Mouse (Mus musculus) ZHBTc4 (cell line): ENCODE measurements at regions not wholly inside any gene's neighbourhood (a gene's known extent, or its start where the extent isn't known, plus 50 kb on each side); places are given as distances from the start of the nearest gene placed in this dataset.

Source experiments
- DNase-seq: peaks from one replicate; pipeline ENCODE4 v3.0.0-alpha.2; 2011; ENCODE audit warnings: low read depth, low spot score

DNA sequence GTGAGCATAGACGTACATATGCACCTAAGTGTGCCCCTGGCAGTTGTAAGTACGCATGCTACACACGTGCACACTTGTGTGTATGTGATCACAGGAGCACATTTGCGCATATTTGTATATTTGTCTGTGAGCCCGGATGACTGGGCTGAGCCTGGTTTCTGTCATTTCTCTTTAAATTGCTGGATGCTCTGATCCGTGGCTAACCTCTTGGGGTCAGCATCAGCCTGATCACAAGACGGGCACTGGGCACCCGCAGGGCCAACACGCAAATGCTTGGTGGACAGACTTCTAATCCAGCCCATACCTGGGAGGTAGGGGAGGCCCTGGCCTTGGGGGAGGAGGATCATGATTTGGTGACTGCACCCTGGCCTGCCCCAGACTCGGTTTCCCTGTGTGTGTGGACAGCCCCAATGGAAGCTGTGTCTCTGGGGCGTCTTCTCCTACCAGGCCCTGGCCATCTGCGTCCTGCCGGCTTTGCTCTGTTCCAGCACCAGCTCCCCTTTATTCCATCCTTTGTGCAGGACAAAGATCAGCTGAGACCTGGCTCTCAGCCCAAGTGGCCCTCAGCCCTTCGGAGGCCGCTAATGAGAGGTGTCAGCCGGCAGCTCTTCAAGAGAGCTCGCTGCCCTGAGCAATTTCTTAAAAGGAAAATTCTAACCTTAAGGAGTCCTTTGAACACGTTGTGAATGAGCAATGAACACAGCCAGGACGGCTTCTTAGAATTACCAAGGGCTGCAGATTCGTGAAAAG lies 155.0 kb upstream of the A530016L24Rik start:
- no peak for DNase-seq

DNA sequence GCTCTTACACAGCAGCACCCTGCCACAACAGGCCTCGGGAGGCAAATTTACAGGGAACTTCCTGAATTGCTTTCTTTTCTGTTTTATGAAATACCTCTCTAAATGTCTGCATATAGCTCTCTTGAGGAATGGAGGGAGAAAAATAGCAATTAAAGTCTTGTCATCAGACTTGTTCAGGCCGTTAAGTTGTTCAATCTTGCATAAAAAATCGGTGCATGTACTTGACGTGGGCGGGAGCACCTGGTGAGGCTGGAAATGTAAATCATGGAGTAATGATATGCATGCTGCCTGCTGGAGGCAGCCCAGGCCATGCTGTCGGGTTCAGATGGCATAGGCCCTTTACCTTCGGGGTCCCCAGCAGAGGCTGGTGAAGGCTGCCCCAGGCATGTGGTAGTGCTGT lies 153.6 kb upstream of the A530016L24Rik start:
- DNase-seq = no peak

DNA sequence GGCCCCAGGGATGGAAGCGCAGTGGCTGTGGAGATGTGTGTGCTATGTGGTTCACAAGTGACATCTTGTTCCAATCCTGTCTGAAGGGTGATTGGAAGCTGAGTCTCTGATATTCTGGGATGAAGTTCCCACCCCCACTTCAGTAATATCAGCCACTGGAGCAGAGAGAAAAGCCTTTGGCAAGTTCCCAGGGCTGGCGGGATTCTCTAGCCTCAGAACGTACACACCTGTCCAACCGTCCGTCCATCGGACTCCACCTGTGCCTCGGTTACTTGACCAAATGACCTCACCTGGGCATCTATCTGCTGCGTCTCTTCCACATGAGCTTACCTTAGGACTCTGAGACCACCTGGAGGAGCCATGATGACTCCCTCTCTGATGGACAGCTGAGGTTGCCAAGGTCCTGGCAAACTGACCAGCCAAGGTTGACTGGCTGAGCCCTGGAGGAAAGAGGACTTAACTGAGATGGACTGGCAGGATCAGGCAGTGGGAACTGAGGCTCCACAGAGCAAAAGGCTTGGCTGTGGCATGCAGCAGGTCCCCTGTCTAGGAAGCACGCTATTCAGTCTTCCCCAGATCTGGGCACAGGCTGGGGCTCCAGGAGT lies 152.5 kb upstream of the A530016L24Rik start:
- DNase-seq = no peak

DNA sequence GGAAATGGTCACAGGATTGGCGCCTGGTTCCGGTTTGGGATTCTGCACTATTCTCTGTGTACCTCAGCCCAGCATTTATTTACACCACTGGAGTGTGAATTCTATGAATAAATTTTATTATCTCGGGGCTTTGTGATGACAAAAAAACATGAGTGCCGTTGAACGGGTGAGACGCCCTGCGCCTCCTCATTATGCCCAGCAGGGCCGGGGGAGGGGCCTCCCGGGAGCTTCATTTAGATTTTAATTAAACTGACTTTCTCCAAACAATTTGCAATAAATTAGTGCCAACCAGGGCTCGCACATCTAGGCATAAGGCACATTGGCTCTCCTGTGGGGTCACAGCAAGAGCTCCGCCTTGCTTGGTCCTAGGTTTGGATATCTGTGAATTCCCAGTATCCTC lies 151.8 kb upstream of the A530016L24Rik start:
- no peak for DNase-seq

DNA sequence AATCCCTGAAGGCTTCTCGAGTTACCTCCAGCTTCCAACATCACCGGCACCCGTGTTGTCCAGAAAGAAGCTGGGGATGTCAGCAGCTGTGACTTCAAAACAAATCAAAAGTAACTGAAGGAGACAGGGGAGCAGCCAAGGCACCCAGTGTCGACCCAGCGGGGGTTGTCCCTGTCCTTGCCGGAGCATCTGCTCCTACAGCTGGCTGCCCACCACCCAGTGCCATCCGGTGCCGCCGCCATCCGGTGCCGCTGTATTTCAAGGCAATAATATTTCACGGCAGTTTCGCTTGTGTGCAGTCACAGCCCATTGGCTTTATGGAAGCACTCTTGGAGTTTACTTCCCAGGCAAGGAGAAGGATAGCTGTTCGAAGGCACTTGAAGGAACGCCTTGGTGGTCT lies 150.3 kb upstream of the A530016L24Rik start:
- DNase-seq = no peak

DNA sequence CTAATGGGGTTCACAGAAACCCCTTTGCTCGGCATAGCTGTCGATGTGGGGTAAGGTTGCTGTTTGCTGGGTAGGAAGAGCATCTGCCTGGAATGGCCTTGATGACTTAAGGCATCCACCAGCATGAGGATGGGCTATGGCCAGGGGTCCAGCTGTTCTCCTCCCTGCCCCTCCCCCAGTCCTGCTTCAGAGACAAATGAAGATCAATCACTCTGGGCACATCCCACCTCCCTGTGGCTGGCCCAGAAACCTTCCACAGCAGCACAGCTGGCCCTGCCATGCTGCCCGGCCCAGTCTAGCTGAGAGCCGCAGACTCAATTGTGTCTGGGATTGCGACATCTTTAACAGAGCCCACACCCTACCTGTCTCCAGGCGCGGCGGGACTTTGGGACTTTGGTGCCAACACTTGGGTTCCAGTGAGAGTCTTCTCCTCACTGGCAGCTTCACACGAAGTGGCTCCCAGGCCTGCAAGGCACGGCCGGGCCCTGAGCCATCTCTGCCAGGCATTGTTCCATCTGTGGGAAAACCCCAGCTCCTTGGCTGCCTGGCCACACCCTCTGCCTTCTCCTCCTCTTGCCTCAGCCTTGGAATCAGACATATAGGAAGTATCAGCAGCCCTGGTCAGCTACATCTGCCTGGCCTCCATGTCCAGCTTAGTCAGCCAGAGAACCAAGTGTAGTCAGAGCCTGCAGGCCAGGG lies 149.6 kb upstream of the A530016L24Rik start:
- no peak for DNase-seq

DNA sequence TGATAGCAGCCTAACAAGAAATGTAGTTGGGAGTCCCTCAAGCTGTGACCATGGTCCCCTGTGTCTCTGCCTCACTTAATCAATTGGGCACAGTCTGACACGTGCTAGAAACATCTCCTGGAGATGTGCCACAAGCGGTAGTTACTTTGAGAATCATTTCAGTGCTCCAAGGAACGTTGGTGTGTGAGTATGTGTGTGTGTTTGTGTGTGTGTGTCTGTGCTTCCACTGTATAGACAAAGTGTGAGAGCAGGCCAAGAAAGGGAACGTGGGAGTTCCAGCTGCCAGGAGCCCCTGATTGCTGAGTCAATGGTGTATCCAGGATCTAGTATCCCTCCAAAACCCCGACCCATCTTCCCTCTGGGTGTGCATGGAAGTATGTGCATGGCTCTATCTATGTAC lies 149.0 kb upstream of the A530016L24Rik start:
- no peak for DNase-seq

DNA sequence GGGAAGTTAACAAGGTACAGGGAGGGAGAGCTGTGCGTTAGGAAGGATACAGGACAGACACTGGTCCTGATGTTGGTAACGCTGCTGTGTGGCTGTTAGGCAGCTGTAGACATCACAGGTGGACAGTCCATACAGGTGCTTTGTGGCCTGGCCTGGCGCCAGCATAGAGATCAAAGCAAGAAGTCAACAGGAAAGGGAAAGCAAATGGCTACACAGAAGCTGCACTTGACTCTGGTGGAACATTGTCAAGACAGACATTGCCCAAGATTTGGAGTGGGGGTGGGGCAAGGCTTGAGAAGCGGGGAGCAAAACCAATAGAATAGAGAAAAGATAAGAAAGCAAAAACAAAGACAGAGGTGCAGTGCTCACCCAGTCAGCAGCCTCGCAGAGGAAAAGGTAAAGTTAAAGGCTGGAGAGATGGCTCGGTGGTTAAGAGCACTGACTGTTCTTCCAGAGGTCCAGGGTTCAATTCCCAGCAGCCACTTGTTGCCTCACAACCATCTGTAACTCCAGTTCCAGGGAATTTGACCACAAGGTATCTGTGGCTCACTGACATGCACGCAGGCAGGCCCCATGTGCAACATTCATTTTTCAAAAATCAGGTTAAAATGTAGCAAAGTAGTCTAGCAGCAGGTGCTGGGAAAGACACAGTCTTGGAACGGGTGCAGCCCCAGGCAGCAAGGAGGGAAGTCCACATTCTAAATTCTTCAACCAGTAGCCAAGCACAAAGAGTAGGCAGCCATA lies 147.3 kb upstream of the A530016L24Rik start:
- DNase-seq = no peak

DNA sequence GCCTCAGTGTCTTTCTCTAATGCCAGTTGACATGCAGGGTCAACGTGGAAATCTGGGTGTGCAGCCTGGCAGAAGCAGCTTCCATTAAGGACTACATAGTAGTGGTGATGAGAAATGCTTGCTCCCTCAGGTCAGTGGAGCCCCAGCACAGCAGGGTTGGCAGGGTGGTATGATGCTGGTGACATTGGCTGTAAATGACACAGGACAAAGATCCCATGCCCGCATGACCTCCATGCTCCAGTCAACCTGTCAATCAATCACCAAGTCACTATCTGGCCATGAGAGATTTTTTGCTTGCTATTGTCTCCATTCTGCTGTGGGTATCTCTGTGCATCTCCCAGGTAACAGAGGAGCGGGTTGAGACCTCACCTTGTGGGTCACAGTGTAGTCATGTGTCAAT lies 146.2 kb upstream of the A530016L24Rik start:
- no peak for DNase-seq

DNA sequence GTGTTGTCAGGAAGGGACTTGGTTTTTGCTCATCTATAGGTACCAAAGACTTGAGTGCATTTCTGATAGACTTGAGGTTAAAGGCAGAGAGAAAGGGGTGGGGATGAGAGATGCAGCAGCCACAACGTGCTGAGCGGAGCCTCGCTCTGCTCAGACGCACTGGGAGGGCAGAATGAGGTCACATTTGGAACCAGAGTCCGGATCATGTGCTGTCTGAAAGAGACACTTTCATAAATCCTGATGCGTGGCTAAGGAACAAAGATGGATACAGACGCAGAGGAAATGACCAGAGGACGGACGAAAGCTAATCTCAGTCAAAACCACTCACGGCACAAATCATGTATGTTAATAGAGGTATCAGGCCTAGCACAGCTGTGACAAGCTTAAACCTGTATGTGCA lies 145.0 kb upstream of the A530016L24Rik start:
- DNase-seq = no peak

DNA sequence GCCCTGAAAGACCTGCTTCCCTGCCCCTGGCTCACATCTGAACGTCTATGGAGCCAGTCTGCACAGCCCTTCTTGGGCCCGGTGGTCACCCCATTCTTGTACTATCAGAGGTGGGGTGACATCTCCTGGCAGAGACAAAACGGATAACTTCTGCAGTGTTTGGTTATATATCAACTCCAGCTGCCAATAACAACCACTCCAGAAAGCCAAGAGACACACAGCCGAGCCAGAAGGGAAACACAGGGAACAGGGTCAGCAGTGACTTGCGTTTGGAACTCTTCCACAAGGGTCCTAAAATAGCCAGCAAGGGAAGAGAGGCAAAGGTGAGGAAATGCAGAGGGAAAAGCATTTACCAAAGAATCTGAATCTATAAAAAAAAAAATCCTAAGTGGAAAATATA lies 143.5 kb upstream of the A530016L24Rik start:
- DNase-seq = no peak

DNA sequence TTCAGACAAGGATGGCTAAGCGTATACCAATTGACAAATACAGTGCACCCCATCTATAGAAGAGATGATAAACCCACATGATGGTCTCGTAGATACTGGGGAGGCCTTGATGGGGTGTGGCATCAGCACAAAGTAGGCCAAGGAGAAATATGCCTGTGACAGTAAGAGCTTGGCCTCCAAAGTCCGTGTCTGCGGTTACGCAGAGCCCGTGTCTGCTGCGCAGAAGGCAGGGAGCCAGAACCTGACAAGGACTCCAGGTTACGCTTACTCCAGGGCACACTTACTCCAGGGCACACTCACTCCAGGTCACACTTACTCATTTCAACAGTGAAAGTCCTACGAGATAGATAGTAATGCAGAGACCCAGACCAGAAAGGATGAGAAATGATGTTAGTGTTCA lies 141.1 kb upstream of the A530016L24Rik start:
- no peak for DNase-seq

DNA sequence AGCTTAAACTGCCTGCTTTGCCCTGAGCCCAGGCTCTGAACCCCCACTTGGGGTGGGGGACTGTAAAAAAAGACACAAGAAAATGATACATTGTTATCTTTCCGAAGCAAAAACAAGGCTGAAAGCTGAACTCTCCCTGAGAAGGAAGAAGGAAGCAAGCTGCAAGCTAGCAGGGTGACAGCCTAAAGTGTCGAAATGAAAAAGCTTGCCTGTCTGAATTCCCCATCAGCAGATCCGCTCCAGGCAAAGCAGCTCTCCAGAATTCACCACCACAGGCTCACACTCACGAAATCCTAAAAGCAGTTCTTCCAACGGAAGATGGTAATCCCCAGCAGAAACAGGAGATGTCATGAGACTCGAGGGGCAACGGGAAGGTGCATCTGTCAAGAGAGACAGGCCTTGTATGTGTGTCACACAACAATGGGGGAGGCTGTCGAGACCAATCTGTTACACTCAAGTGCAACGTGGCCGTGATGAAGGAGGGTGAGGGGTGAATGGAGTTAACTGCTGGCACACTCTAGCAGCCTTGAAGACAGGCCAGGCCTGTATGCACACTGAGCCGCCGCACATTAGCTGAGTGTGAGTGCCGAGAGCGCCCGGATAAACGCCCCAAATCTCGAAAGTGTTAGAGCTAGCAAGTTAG lies 139.5 kb upstream of the A530016L24Rik start:
- no peak for DNase-seq

DNA sequence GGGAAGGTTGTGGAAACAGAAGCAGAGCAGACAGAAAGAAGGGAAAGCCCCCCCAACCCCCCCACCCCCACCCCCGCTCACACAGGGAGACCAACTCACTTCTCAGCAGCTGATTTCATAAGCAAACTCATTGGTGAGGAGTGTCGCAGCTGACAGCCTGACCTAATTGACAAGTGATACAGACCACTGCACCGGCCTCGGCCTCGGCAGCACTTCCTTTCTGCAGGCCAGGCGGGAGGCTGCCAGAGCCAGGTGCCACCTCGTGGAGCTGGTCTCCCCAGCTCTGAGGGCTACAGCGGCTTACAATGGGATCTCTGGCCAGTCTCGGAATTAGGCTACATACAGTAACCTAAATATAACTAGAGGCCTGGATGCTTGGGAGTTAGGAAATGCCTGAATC lies 138.5 kb upstream of the A530016L24Rik start:
- no peak for DNase-seq

DNA sequence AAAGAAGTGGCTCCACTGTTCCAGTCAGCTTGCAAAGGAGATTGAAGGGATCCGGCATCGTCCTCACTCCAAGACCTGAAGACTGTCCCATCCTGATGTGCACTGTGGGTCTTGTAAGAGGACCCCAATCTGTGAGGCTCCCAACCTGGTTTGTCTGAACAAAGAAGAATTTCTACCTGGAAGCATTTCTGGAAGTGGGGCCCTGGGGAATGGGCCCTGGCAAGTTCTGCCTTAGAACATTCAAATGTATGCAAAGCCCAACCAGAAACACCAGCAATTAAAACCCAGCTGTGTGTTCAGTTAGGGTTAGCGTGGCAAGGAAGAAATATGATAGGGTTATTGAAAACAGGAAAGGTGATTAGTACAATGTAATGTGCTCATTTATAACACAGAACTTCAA lies 125.9 kb upstream of the A530016L24Rik start:
- no peak for DNase-seq

DNA sequence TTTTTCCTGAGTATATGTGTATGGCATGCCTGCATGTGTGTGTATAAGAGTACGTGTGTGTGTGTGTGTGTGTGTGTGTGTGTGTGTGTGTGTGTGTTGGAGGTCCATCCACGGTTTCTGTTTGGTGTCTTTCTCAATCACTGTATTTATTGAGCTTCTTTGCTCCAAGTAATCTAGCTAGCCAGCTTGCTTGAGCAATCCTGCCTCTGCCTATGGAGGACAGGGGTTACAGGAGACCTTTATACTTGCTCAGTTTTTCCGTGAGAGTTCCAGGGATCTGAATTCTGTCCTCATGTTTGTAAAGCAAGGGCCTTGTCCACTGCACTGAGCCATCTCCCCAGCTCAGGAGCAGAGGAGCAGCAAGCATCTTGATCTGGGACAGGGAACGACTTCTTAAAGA lies 122.0 kb upstream of the A530016L24Rik start:
- DNase-seq = no peak

DNA sequence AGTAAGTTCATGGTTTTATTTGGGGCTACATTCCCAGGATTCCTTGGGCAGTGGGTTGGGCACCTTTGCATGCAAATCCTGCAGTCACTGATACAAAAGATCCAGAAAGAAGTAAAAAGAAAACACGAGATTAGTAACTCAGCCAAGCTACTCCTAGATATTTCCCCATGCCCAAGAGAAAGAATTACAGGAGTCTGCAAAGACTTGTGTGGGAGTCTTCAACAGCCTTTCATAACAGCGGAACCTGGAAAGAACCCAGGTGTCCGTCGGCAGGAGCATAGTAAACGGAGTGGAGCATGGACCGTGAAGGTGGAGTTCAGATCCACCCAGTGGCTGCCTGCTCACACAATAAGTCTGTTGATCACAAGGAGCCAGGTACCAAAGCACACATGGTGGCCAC lies 121.1 kb upstream of the A530016L24Rik start:
- DNase-seq = no peak

DNA sequence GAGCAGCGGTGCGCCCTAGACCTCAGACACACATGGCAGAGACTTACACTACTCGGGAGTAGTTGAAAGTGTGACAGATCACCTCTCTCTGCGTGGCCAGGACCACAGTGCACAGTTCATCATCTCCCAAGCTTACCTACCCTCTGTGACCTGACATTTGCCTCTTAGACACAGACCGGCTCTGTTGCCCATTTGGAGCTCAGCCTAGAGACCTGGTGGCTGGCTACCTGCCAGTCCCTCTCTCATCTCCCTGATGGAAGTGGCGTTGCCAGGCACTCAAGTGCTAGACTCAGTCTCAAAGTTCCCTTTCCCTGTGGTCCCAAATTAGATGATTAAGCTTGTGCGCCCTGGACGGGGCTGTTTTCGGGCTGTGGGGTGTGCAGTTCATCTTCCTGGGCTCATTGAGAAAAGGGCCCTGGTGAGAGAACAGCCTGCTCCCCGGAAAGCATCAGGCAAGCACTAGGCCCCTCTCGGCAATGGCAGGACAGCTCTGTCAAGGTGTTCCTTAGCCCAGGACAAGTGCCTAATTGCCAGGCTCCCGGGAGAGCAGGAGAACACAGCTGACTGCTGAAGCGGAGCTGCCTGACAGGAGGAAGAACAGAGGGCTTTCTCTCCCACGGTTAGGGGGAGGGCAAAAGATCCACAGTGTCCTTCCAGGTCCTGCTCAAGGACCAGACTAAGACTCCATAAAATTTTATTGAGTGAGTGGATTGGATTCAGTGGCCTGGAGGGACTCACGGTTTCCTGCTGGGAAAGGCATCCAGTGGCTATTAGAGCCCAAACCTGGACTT lies 119.5 kb upstream of the A530016L24Rik start:
- no peak for DNase-seq

DNA sequence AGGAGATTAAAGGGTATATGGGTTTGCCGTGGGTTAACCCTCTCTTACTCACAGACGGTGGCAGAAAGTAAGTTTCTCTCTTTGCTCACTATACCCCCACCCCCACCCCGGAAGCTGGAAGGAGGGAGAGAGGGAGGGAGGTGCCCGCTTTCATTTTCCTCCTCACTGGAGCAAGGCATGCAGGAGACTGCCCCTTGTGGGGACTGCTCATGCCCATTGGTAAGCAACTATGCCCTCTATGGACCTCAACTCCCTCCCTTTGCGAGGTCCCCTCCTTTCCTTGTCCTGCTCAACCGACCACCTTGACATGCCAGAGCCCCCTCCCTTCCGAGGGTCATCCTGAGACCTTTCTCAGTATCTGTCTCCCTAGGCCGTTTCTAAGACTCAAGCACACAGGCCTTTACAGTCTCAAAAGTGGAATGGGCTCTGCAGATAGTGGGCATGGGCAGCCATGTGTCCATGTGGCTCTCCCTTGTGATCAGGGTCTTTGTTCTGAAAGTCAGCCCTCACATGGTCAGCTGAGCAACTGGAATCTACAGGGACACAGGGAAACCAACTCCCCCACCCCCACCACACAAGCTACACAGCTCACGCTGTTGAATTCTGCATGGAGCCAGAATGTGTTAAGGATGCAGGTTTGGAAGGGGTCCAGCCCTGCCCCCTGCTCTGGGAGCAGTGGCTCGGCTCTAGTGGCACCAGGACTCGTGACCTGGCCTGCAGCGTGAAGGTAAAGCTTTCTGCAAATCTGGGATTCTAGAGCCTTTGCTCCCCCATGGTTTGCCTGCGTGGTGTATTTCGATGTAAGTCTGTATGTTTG lies 116.8 kb upstream of the A530016L24Rik start:
- DNase-seq = no peak

DNA sequence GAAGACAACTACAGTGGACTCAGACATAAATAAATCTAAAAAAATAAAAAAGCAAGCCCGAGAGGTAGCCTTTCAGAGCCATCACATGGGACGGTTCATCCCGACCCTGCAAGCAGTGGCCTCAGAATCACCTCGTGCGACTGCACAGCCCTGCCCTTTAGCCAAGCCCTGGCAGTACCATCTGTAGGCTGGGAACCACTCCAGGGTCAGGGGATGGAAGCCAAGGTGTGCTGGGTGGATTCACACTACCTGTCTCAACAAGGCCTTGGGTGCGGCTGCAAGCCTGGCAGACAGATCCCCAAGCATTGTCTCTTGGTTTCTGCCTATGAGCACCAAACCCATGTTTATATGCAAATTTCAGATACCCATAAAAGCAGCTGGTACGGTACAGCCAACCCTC lies 115.3 kb upstream of the A530016L24Rik start:
- no peak for DNase-seq
